18 mouse cellular contexts compared by ENCODE assay signal in the genomic region with DNA sequence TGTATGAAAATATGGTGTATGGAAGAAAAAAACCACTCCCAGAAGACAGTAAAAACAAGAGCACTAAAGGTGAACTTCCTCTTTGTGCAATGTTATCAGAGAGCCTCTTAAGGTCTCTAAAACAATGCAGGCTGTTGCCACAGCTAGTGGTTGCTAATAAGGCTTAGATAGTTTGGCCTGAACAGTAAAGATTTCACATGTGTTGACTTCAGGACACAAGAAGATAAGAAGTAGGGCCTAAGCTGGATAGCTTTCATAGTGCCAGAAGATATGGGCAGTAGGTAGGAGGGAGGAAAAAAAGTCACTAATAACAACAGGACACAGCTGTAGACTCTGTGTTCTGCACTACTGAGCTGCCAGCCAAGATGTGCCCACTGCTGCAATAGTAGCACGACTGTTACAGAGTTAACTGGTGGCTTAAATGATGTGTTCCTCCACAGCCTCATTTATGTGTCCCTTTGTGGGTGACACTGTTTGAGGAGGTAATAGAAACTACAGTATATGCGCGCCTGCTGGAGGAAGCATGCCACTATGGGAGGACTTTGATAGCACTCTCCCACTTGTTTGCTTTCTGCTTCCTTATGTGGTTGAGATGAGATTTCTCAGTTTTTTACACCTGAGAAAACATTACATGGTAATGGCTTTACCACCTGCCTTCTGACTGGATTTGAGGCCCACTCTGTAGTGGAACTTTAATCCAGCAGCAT. TPM values are rescaled to one million over a fixed set of nuclear protein-coding genes. Genes with fewer than 3 reads are reported as not detected.
DNase-seq lines count a peak whose midpoint lies in the region; ATAC-seq lines count a peak whose summit lies in the region.
"Had no signal": no experiment of that assay in that cellular context is flagged by ENCODE, and none has a peak within 500 bp of the region (broad histone marks: within the 10 kb centered on the region; RNA-seq: fewer than 3 reads in every experiment).

No protein-coding gene starts in this region.

- H3K9me3 ChIP-seq in liver, embryonic 16.5 days (replicated peaks; ENCODE audit: control insufficient read depth, low read length), result no peaks in the 10 kb centered on the region
- H3K9me3 ChIP-seq: embryonic facial prominence, embryonic 12.5 days; lung, embryonic 15.5 days had no signal

- no peak overlapping the region for H3K4me2 ChIP-seq in liver, embryonic 16.5 days (ENCODE audit: low read depth, low read length)
- H3K4me2 ChIP-seq: embryonic facial prominence, embryonic 12.5 days; lung, embryonic 15.5 days had no signal

- no peaks in the 10 kb centered on the region for H3K36me3 ChIP-seq in liver, embryonic 16.5 days (ENCODE audit: control insufficient read depth, insufficient read depth)
- H3K36me3 ChIP-seq: embryonic facial prominence, embryonic 12.5 days; lung, embryonic 15.5 days; midbrain, embryonic 10.5 days had no signal

- peak; percentile 86 for DNase-seq in A20 (ENCODE audit: low read depth, low spot score)
- peak; percentile 24 to 29 for DNase-seq in B cell, adult 2 months
- DNase-seq in gastrocnemius, adult 18-20 months (ENCODE audit: low spot score), result no peak
- no peak for DNase-seq in urinary bladder, adult 18-20 months (ENCODE audit: low spot score in 2 of 2)
- DNase-seq in thymus, postnatal 25 days, result no peak
- no peak for DNase-seq in adrenal gland, adult (ENCODE audit: inconsistent age in 2 of 2, low spot score in 1 of 2)
- DNase-seq: cerebellum, adult 9-11 months; forebrain, postnatal 0 days; gastrocnemius, postnatal 25 days; kidney, adult 9 months; thymus, adult 18-20 months had no signal

- H3K27me3 ChIP-seq in liver, embryonic 16.5 days (ENCODE audit: control insufficient read depth, insufficient read depth, low read depth, low read length), result no peaks in the 10 kb centered on the region
- H3K27me3 ChIP-seq: embryonic facial prominence, embryonic 12.5 days; lung, embryonic 15.5 days had no signal

- peak; percentile 87 for ATAC-seq in erythroid progenitor cell, adult 5-6 weeks (replicated peaks; ENCODE audit: low FRiP score, poor library complexity, severe bottlenecking)
- peak; percentile 91 for ATAC-seq in liver, embryonic 16.5 days (ENCODE audit: low read depth)
- ATAC-seq: forebrain, postnatal 0 days had no signal

- 29% methylated on average over 3 of the region's 3 CpGs for WGBS in liver, embryonic 16.5 days (ENCODE audit: insufficient replicate concordance)

- H3K9ac ChIP-seq in liver, embryonic 16.5 days (ENCODE audit: low read depth, low read length), result no peak overlapping the region
- H3K9ac ChIP-seq: embryonic facial prominence, embryonic 12.5 days; forebrain, postnatal 0 days; lung, embryonic 15.5 days had no signal

- H3K4me1 ChIP-seq in liver, embryonic 16.5 days (ENCODE audit: control insufficient read depth, low read depth, low read length), result peaks cover 13% of the 10 kb centered on the region
- H3K4me1 ChIP-seq: embryonic facial prominence, embryonic 12.5 days; midbrain, embryonic 10.5 days had no signal

- H3K27ac ChIP-seq in liver, embryonic 16.5 days (ENCODE audit: low read length), result peak overlapping the region; percentile 75
- H3K27ac ChIP-seq: embryonic facial prominence, embryonic 12.5 days; layer of hippocampus, adult 2 months; lung, embryonic 15.5 days; midbrain, embryonic 10.5 days had no signal

- no peak overlapping the region for H3K4me3 ChIP-seq in liver, embryonic 16.5 days (ENCODE audit: low read depth, low read length)
- H3K4me3 ChIP-seq: embryonic facial prominence, embryonic 12.5 days; layer of hippocampus, adult 2 months; lung, embryonic 15.5 days; midbrain, embryonic 10.5 days; myocyte had no signal

RNA-seq across cellular contexts. Expression of gene Pon2, which starts 17.0 kb away (rescaled TPM):
- total RNA-seq in erythroid progenitor cell, adult 5-6 weeks (2015; ENCODE audit: low replicate concordance), result 163 and 182 TPM in 2 replicates
- 69.1 and 72.4 TPM in 2 replicates for total RNA-seq in erythroid progenitor cell, adult 5-6 weeks (2017; ENCODE audit: low replicate concordance)
- 45.5 and 48.2 TPM in 2 replicates for polyA plus RNA-seq in liver, embryonic 16.5 days (2015; fragmentation: Nextera tagmentation; extraction: Ambion mirVana)
- total RNA-seq in gastrocnemius, adult 18-20 months (2021), result 10 to 100 TPM; 18.2 to 19.2 TPM

RNA-seq across cellular contexts. Expression of gene Pon3, which starts 59.1 kb away (rescaled TPM):
- 16.3 and 28.8 TPM in 2 replicates for total RNA-seq in erythroid progenitor cell, adult 5-6 weeks (2015; ENCODE audit: low replicate concordance)
- 3.5 and 11.7 TPM in 2 replicates for total RNA-seq in erythroid progenitor cell, adult 5-6 weeks (2017; ENCODE audit: low replicate concordance)
- polyA plus RNA-seq in liver, embryonic 16.5 days (2015; fragmentation: Nextera tagmentation; extraction: Ambion mirVana), result 25.8 and 26.6 TPM in 2 replicates
- total RNA-seq in gastrocnemius, adult 18-20 months (2021), result 10 to 100 TPM; 35.3 to 37.3 TPM

Comparison
In these comparisons a context has a peak if more than half of its experiments do, and no peak if none do; other contexts are left out.
1. DNase-seq: peak in A20 (single experiment) and B cell, adult 2 months (2 of 2); none in gastrocnemius, adult 18-20 months (single experiment), urinary bladder, adult 18-20 months (0 of 2), thymus, postnatal 25 days (single experiment) and adrenal gland, adult (0 of 2).